Mouse (Mus musculus) midbrain, embryonic 15.5 days (tissue): ENCODE measurements around the gene Sri. TPM values are rescaled to one million over a fixed set of nuclear protein-coding genes. Genes with fewer than 3 reads are reported as not detected.
"Not testable (repeated sequence)": the region's sequence is repeated elsewhere in the genome, so short reads cannot be mapped to it uniquely, and the experiment has no call there.

Experiments
- ATAC-seq: fragments of 200-750 bp; cut with Nextera tagmentation; replicated peaks from 2 replicates; pipeline ENCODE4 v1.8.0; 2017; ENCODE audit warnings: moderate TSS enrichment
- H3K27ac ChIP-seq: fragments of 300-500 bp; sonication (generic); 2 replicates; pipeline ENCODE4 v1.5.1; 2015; ENCODE audit warnings: mild to moderate bottlenecking, inconsistent platforms
- H3K27me3 ChIP-seq: fragments of 300-500 bp; sonication (generic); replicated peaks from 2 replicates; pipeline ENCODE4 v1.6.1; 2015; ENCODE audit warnings: inconsistent platforms
- H3K36me3 ChIP-seq: fragments of 300-500 bp; sonication (generic); replicated peaks from 2 replicates; pipeline ENCODE4 v1.6.1; 2015; ENCODE audit warnings: inconsistent platforms
- H3K4me1 ChIP-seq: fragments of 300-500 bp; sonication (generic); 2 replicates; pipeline ENCODE4 v1.6.1; 2015; ENCODE audit warnings: inconsistent platforms
- H3K4me2 ChIP-seq: fragments of 300-500 bp; sonication (generic); 2 replicates; pipeline ENCODE4 v1.6.1; 2015; ENCODE audit warnings: inconsistent platforms, mild to moderate bottlenecking, moderate library complexity
- H3K4me3 ChIP-seq: fragments of 300-500 bp; sonication (generic); 2 replicates; pipeline ENCODE4 v1.5.1; 2015; ENCODE audit warnings: mild to moderate bottlenecking, inconsistent platforms
- H3K9ac ChIP-seq: fragments of 300-500 bp; sonication (generic); 2 replicates; pipeline ENCODE4 v1.6.1; 2015; ENCODE audit warnings: mild to moderate bottlenecking, inconsistent platforms
- H3K9me3 ChIP-seq: fragments of 300-500 bp; sonication (generic); 2 replicates; pipeline ENCODE4 v1.6.1; 2016; ENCODE audit warnings: inconsistent platforms
- WGBS: fragments of 180-500 bp; shearing (Covaris S2); methylation state at CpG from one replicate; pipeline ENCODE4 v1.1.7; 2015; ENCODE audit warnings: mixed read lengths; 5-methylcytosine and 5-hydroxymethylcytosine counted together
- polyA plus RNA-seq: library from polyadenylated mRNA; unstranded; fragments of >200 nt; fragmentation: Nextera tagmentation; extraction: Ambion mirVana; gene quantifications from 2 replicates; pipeline ENCODE4 v1.2.1, GENCODE M21; 2015

The Sri gene
- 158 and 163 TPM in 2 replicates for polyA plus RNA-seq

- Histone ChIP-seq H3K9ac (no peak within 1 kb of the TSS), H3K4me2 (no peak within 1 kb of the TSS), H3K27me3 (no peaks in the 10 kb centered on the region), H3K27ac (no peak within 1 kb of the TSS), H3K9me3 (no peaks in the 10 kb centered on the region), H3K4me3 (no peak within 1 kb of the TSS), H3K4me1 (no peaks in the 10 kb centered on the region), H3K36me3 (no peaks in the 10 kb centered on the region)
- 87% methylated on average over 6 of the region's 6 CpGs for WGBS
- ATAC-seq = no peak
These were observed at the start of gene Sri for GRCm38 (mm10) chr5:8045855-8046254. Sri (plus strand) TSS chr5:8046078.

GRCm38 (mm10) chr5:7996401-7997044 is 49.4 kb upstream of the Sri start:
- Histone ChIP-seq H3K4me3 (no peak overlapping the region), H3K36me3 (no peaks in the 10 kb centered on the region), H3K9me3 (no peaks in the 10 kb centered on the region), H3K27me3 (no peaks in the 10 kb centered on the region), H3K4me2 (no peak overlapping the region), H3K27ac (no peak overlapping the region), H3K4me1 (no peaks in the 10 kb centered on the region), H3K9ac (no peak overlapping the region)
- WGBS = 59% methylated on average over 8 of the region's 8 CpGs
- ATAC-seq = peak; percentile 79

- Histone ChIP-seq H3K27me3 (no peaks in the 10 kb centered on the region), H3K4me1 (no peaks in the 10 kb centered on the region), H3K9ac (no peak overlapping the region), H3K4me2 (no peak overlapping the region), H3K27ac (no peak overlapping the region), H3K9me3 (no peaks in the 10 kb centered on the region), H3K36me3 (no peaks in the 10 kb centered on the region), H3K4me3 (no peak overlapping the region)
- WGBS = 98% methylated on average over 2 of the region's 2 CpGs
- ATAC-seq = no peak
These were observed 48.8 kb upstream of the Sri start for GRCm38 (mm10) chr5:7997086-7997485.

GRCm38 (mm10) chr5:8000466-8000865 is 45.4 kb upstream of the Sri start:
- Histone ChIP-seq H3K9ac (no peak overlapping the region), H3K9me3 (no peaks in the 10 kb centered on the region), H3K27me3 (no peaks in the 10 kb centered on the region), H3K4me2 (no peak overlapping the region), H3K4me1 (no peaks in the 10 kb centered on the region), H3K36me3 (no peaks in the 10 kb centered on the region), H3K4me3 (no peak overlapping the region), H3K27ac (no peak overlapping the region)
- ATAC-seq = no peak
- 81% methylated on average over 10 of the region's 10 CpGs for WGBS

GRCm38 (mm10) chr5:8002827-8003226 is 43.1 kb upstream of the Sri start:
- no peaks in the 10 kb centered on the region for H3K4me1 ChIP-seq
- H3K27me3 ChIP-seq = no peaks in the 10 kb centered on the region
- ATAC-seq = no peak
- no peaks in the 10 kb centered on the region for H3K9me3 ChIP-seq
- no peak overlapping the region for H3K4me3 ChIP-seq
- H3K4me2 ChIP-seq = no peak overlapping the region
- H3K9ac ChIP-seq = no peak overlapping the region
- no peaks in the 10 kb centered on the region for H3K36me3 ChIP-seq
- H3K27ac ChIP-seq = no peak overlapping the region

- 76% methylated on average over 3 of the region's 3 CpGs for WGBS
- Histone ChIP-seq H3K9ac (no peak overlapping the region), H3K9me3 (no peaks in the 10 kb centered on the region; the same call in 1 of the 2 replicates)
These were observed 32.6 kb upstream of the Sri start for GRCm38 (mm10) chr5:8013276-8013675.

GRCm38 (mm10) chr5:8034596-8034995 is 11.3 kb upstream of the Sri start:
- not testable (repeated sequence) for H3K4me2 ChIP-seq, H3K9ac ChIP-seq, H3K4me3 ChIP-seq, H3K36me3 ChIP-seq, ATAC-seq, H3K9me3 ChIP-seq, H3K27me3 ChIP-seq, H3K4me1 ChIP-seq, H3K27ac ChIP-seq
- WGBS = 90% methylated on average over 6 of the region's 6 CpGs

More at GRCm38 (mm10) chr5:8013276-8013675, 32.6 kb upstream of the Sri start:
- Histone ChIP-seq H3K27me3 (no peaks in the 10 kb centered on the region), H3K4me2 (no peak overlapping the region), H3K4me3 (no peak overlapping the region), H3K4me1 (no peaks in the 10 kb centered on the region), H3K36me3 (no peaks in the 10 kb centered on the region), H3K27ac (no peak overlapping the region)
- no peak for ATAC-seq

- Histone ChIP-seq H3K4me1 (peaks cover 16% of the 10 kb centered on the region), H3K9me3 (no peaks in the 10 kb centered on the region), H3K9ac (no peak overlapping the region), H3K27me3 (no peaks in the 10 kb centered on the region), H3K27ac (no peak overlapping the region), H3K36me3 (no peaks in the 10 kb centered on the region), H3K4me3 (no peak overlapping the region), H3K4me2 (no peak overlapping the region)
- WGBS = 93% methylated on average over 4 of the region's 4 CpGs
- no peak for ATAC-seq
These were observed 7.9 kb downstream of the Sri start for GRCm38 (mm10) chr5:8053827-8054226.

GRCm38 (mm10) chr5:8055721-8056129 is 9.8 kb downstream of the Sri start:
- H3K36me3 ChIP-seq = peaks cover 5% of the 10 kb centered on the region; the same call in 1 of the 2 replicates
- no peaks in the 10 kb centered on the region for H3K9me3 ChIP-seq
- ATAC-seq = peak; percentile 48
- no peaks in the 10 kb centered on the region for H3K27me3 ChIP-seq
- 0 out of 2 replicates have a peak overlapping the region, but pooled peaks have one; percentile 88 for H3K9ac ChIP-seq
- peak overlapping the region; percentile 85 for H3K4me3 ChIP-seq
- peak overlapping the region; percentile 62 for H3K4me2 ChIP-seq
- WGBS = 32% methylated on average over 8 of the region's 8 CpGs
- H3K27ac ChIP-seq = peak overlapping the region; percentile 85; the same call in 1 of the 2 replicates
- peaks cover 16% of the 10 kb centered on the region for H3K4me1 ChIP-seq

GRCm38 (mm10) chr5:8056141-8057017 is 10.5 kb downstream of the Sri start:
- Histone ChIP-seq H3K4me1 (peaks cover 16% of the 10 kb centered on the region), H3K9me3 (no peaks in the 10 kb centered on the region), H3K9ac (peak overlapping the region; percentile 88), H3K27ac (peak overlapping the region; percentile 85), H3K36me3 (peaks cover 9% of the 10 kb centered on the region; the same call in 1 of the 2 replicates), H3K4me3 (peak overlapping the region; percentile 85), H3K4me2 (peak overlapping the region; percentile 62), H3K27me3 (no peaks in the 10 kb centered on the region)
- peak; percentile 98 for ATAC-seq
- WGBS = 1% methylated on average over 60 of the region's 60 CpGs

- Histone ChIP-seq H3K27me3 (no peaks in the 10 kb centered on the region), H3K4me2 (peak overlapping the region; percentile 62), H3K27ac (no peak overlapping the region), H3K4me1 (peaks cover 16% of the 10 kb centered on the region), H3K9me3 (no peaks in the 10 kb centered on the region), H3K4me3 (peak overlapping the region; percentile 85), H3K36me3 (peaks cover 9% of the 10 kb centered on the region; the same call in 1 of the 2 replicates), H3K9ac (peak overlapping the region; percentile 88)
- WGBS = 69% methylated on average over 5 of the region's 5 CpGs
- peak; percentile 38 for ATAC-seq
These were observed 11.1 kb downstream of the Sri start for GRCm38 (mm10) chr5:8057018-8057323.

GRCm38 (mm10) chr5:8058056-8058455 is 12.2 kb downstream of the Sri start:
- WGBS = 92% methylated on average over 7 of the region's 7 CpGs
- Histone ChIP-seq H3K27ac (no peak overlapping the region), H3K4me1 (peaks cover 16% of the 10 kb centered on the region), H3K9ac (no peak overlapping the region), H3K27me3 (no peaks in the 10 kb centered on the region), H3K4me2 (0 out of 2 replicates have a peak overlapping the region, but pooled peaks have one; percentile 62), H3K4me3 (no peak overlapping the region), H3K9me3 (no peaks in the 10 kb centered on the region), H3K36me3 (peaks cover 9% of the 10 kb centered on the region; the same call in 1 of the 2 replicates)
- no peak for ATAC-seq
